In genomic region chr1:78015999-78016398, GRCm38 (mm10) we compare ENCODE assay signal across 18 mouse cellular contexts.
"Had no signal": no experiment of that assay in that cellular context is flagged by ENCODE, and none has a peak within 500 bp of the region (broad histone marks: within the 10 kb centered on the region; RNA-seq: fewer than 3 reads in every experiment).

No protein-coding gene starts in this region.

- H3K9me3 ChIP-seq: liver, embryonic 15.5 days; lung, embryonic 15.5 days; midbrain, embryonic 13.5 days; neural tube, embryonic 12.5 days had no signal

- H3K27me3 ChIP-seq: liver, embryonic 15.5 days; lung, embryonic 15.5 days; megakaryocyte, embryonic 14.5 days; neural tube, embryonic 12.5 days had no signal

- H3K4me2 ChIP-seq: liver, embryonic 15.5 days had no signal

- ATAC-seq: liver, postnatal 0 days; lung, postnatal 0 days; midbrain, embryonic 13.5 days; midbrain, embryonic 16.5 days had no signal

- H3K9ac ChIP-seq: liver, embryonic 15.5 days; liver, postnatal 0 days; lung, embryonic 15.5 days; neural tube, embryonic 12.5 days had no signal

- H3K27ac ChIP-seq: liver, embryonic 15.5 days; lung, embryonic 15.5 days; macrophage; neural tube, embryonic 12.5 days had no signal

- H3K4me1 ChIP-seq: liver, embryonic 15.5 days; lung, embryonic 15.5 days; megakaryocyte, embryonic 14.5 days had no signal

- H3K4me3 ChIP-seq: liver, embryonic 15.5 days; lung, embryonic 15.5 days; megakaryocyte, embryonic 14.5 days; neural tube, embryonic 12.5 days had no signal

- DNase-seq: liver, postnatal 0 days; lung, adult 2 months; lung, postnatal 14 days; lung, postnatal 36 days; right cerebral cortex, postnatal 25 days; right cerebral cortex, postnatal 4 days; spleen, adult 18-20 months; thymus, adult 18-20 months; thymus, postnatal 14 days; thymus, postnatal 36 days had no signal

- H3K36me3 ChIP-seq: liver, embryonic 15.5 days; lung, embryonic 15.5 days; midbrain, embryonic 13.5 days; neural tube, embryonic 12.5 days had no signal
